In the genomic region with DNA sequence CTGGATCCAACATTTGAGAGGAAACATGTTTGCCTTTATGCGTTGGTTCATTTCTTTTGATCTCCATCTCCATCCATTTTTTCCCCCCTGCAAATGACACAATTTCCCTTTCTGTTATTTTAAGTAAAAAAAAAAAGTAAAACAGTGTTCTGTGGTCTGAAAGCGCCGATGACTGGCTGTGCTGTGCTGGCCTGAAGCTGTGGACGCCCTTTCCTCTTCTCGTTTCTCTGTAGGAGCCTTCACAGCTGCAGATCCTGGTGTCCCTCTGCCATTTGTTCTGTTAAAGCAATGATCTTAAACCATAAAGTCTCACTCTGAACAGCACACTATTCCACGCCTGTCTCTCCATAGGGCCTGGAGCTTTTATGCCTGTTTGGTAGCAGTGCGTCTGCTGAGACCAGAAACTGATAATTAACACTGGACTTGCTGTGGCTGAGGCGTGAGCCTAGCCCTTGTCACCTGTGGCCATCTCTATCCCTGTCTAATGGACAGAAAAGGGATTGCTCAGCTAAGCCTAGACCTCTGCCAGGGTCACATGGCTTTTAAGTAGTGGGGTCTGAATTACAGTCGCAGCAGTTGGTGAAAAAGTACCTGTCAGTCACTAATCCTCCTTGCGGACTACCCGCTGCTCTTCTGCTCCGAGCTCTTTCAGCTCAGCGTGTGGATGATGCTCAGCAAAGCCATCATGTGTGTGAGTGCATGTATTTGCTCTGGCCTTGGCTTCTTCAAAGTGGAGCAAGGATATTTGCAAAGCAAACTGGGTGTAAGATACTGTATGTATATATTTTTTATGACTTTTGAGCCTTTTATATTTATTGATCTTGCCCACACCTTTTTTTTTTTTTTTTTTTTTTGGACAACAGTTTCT, we compare ENCODE assay signal across 16 mouse cellular contexts. TPM values are rescaled to one million over a fixed set of nuclear protein-coding genes. Genes with fewer than 3 reads are reported as not detected.
DNase-seq lines count a peak whose midpoint lies in the region; ATAC-seq and TF ChIP-seq lines count a peak whose summit lies in the region.
"Had no signal": no experiment of that assay in that cellular context is flagged by ENCODE, and none has a peak within 500 bp of the region (broad histone marks: within the 10 kb centered on the region; RNA-seq: fewer than 3 reads in every experiment).

No protein-coding gene starts in this region.

- no peak overlapping the region for H3K4me2 ChIP-seq in forebrain, embryonic 15.5 days (replicated peaks)
- no peak overlapping the region for H3K4me2 ChIP-seq in hindbrain, postnatal 0 days (ENCODE audit: low read depth, low read length)
- no peak overlapping the region for H3K4me2 ChIP-seq in hindbrain, embryonic 11.5 days (replicated peaks; ENCODE audit: low read depth, low read length)
- H3K4me2 ChIP-seq: liver, embryonic 15.5 days had no signal

- TF ChIP-seq CTCF in hindbrain, postnatal 0 days (IDR thresholded peaks at IDR 0.05; ENCODE audit: low read depth), result no peak

- H3K4me1 ChIP-seq in forebrain, embryonic 15.5 days, result peaks cover 28% of the 10 kb centered on the region
- peaks cover 15% of the 10 kb centered on the region for H3K4me1 ChIP-seq in forebrain, embryonic 10.5 days
- peaks cover 13% of the 10 kb centered on the region; the same call in 1 of the 2 replicates for H3K4me1 ChIP-seq in hindbrain, postnatal 0 days (ENCODE audit: insufficient read depth, low read length)
- H3K4me1 ChIP-seq in hindbrain, embryonic 11.5 days (replicated peaks; ENCODE audit: control insufficient read depth, insufficient read depth, low read length), result no peaks in the 10 kb centered on the region

- no peaks in the 10 kb centered on the region for H3K9me3 ChIP-seq in forebrain, embryonic 15.5 days
- H3K9me3 ChIP-seq in forebrain, embryonic 10.5 days, result no peaks in the 10 kb centered on the region
- H3K9me3 ChIP-seq in hindbrain, postnatal 0 days (ENCODE audit: low read length), result no peaks in the 10 kb centered on the region
- no peaks in the 10 kb centered on the region for H3K9me3 ChIP-seq in hindbrain, embryonic 11.5 days (ENCODE audit: control insufficient read depth, low read length)
- H3K9me3 ChIP-seq: liver, embryonic 15.5 days had no signal

- H3K4me3 ChIP-seq in forebrain, embryonic 15.5 days, result no peak overlapping the region
- no peak overlapping the region for H3K4me3 ChIP-seq in forebrain, embryonic 10.5 days
- H3K4me3 ChIP-seq in hindbrain, postnatal 0 days (ENCODE audit: low read length), result no peak overlapping the region
- no peak overlapping the region for H3K4me3 ChIP-seq in hindbrain, embryonic 11.5 days (ENCODE audit: low read depth, low read length)
- H3K4me3 ChIP-seq in macrophage (ENCODE audit: inconsistent target), result no peak overlapping the region
- H3K4me3 ChIP-seq: liver, embryonic 15.5 days had no signal

- WGBS in forebrain, embryonic 15.5 days, result 53% methylated on average over 13 of the region's 13 CpGs
- 62% methylated on average over 13 of the region's 13 CpGs for WGBS in forebrain, embryonic 10.5 days
- WGBS in hindbrain, postnatal 0 days, result 64% methylated on average over 13 of the region's 13 CpGs
- WGBS in hindbrain, embryonic 11.5 days, result 71% methylated on average over 13 of the region's 13 CpGs
- 42% methylated on average over 11 of the region's 13 CpGs for WGBS in macrophage (ENCODE audit: missing documents)

- H3K27me3 ChIP-seq in forebrain, embryonic 15.5 days, result no peaks in the 10 kb centered on the region
- peaks cover 15% of the 10 kb centered on the region for H3K27me3 ChIP-seq in forebrain, embryonic 10.5 days (ENCODE audit: poor library complexity, severe bottlenecking)
- no peaks in the 10 kb centered on the region for H3K27me3 ChIP-seq in hindbrain, postnatal 0 days (ENCODE audit: insufficient read depth, low read length)
- H3K27me3 ChIP-seq in hindbrain, embryonic 11.5 days (ENCODE audit: control insufficient read depth, insufficient read depth, low read length), result no peaks in the 10 kb centered on the region
- H3K27me3 ChIP-seq: liver, embryonic 15.5 days had no signal

- ATAC-seq in forebrain, embryonic 15.5 days (replicated peaks), result peak; percentile 71
- ATAC-seq in hindbrain, postnatal 0 days, result peak; percentile 51; the same call in 1 of the 2 replicates
- no peak for ATAC-seq in hindbrain, embryonic 11.5 days (ENCODE audit: low FRiP score)
- no peak for ATAC-seq in cerebellum, adult (ENCODE audit: insufficient number of reproducible peaks, low FRiP score, low TSS enrichment)

- no peaks in the 10 kb centered on the region for H3K36me3 ChIP-seq in forebrain, embryonic 15.5 days
- H3K36me3 ChIP-seq in forebrain, embryonic 10.5 days (replicated peaks), result no peaks in the 10 kb centered on the region
- H3K36me3 ChIP-seq in hindbrain, postnatal 0 days (ENCODE audit: insufficient read depth, low read length), result no peaks in the 10 kb centered on the region
- H3K36me3 ChIP-seq in hindbrain, embryonic 11.5 days (ENCODE audit: control insufficient read depth, insufficient read depth, low read length), result no peaks in the 10 kb centered on the region
- peaks cover 15% of the 10 kb centered on the region; the same call in 1 of the 2 replicates for H3K36me3 ChIP-seq in macrophage (ENCODE audit: inconsistent target)
- H3K36me3 ChIP-seq: liver, embryonic 15.5 days had no signal

- no peak for DNase-seq in forebrain, embryonic 10.5 days (ENCODE audit: extremely low spot score, low spot score)
- DNase-seq in hindbrain, postnatal 0 days (ENCODE audit: low spot score), result no peak
- DNase-seq in hindbrain, embryonic 11.5 days (ENCODE audit: low spot score), result no peak
- peak; percentile 30 for DNase-seq in retina, postnatal 1 day
- no peak for DNase-seq in testis, postnatal 14 days (ENCODE audit: low spot score)
- DNase-seq: cerebellum, adult 8-10 months; embryo, embryonic 11 days; gastrocnemius, postnatal 36 days; kidney, postnatal 10 days; layer of hippocampus, adult 9-11 months; lung, postnatal 4 days; thymus, adult 18-20 months had no signal

- H3K79me2 ChIP-seq in macrophage (ENCODE audit: inconsistent target), result peaks cover 98% of the 10 kb centered on the region

- H3K9ac ChIP-seq in forebrain, embryonic 15.5 days (replicated peaks), result no peak overlapping the region
- no peak overlapping the region for H3K9ac ChIP-seq in hindbrain, postnatal 0 days (replicated peaks; ENCODE audit: low read length)
- no peak overlapping the region for H3K9ac ChIP-seq in hindbrain, embryonic 11.5 days (ENCODE audit: low read depth, low read length)
- H3K9ac ChIP-seq: liver, embryonic 15.5 days had no signal

- no peak overlapping the region for H3K27ac ChIP-seq in forebrain, embryonic 15.5 days (replicated peaks)
- no peak overlapping the region for H3K27ac ChIP-seq in forebrain, embryonic 10.5 days
- H3K27ac ChIP-seq in hindbrain, postnatal 0 days, result no peak overlapping the region
- no peak overlapping the region for H3K27ac ChIP-seq in hindbrain, embryonic 11.5 days (ENCODE audit: low read depth, low read length)
- H3K27ac ChIP-seq in macrophage, result peak overlapping the region; percentile 57
- H3K27ac ChIP-seq: liver, embryonic 15.5 days had no signal

RNA-seq across cellular contexts. Expression of gene Eepd1, which starts 9.2 kb away (rescaled TPM):
- 13.5 and 14.2 TPM in 2 replicates for polyA plus RNA-seq in forebrain, embryonic 15.5 days (2015; fragmentation: Nextera tagmentation; extraction: Ambion mirVana)
- polyA plus RNA-seq in forebrain, embryonic 10.5 days (2016; fragmentation: Nextera tagmentation; extraction: Ambion mirVana), result 11.6 and 14.2 TPM in 2 replicates
- 14.5 TPM in 2 replicates for total RNA-seq in hindbrain, postnatal 0 days (2014; rRNA removed)
- 15.8 and 16.3 TPM in 2 replicates for polyA plus RNA-seq in hindbrain, postnatal 0 days (2015; fragmentation: Nextera tagmentation; extraction: Ambion mirVana)
- 5.8 and 7.4 TPM in 2 replicates for polyA plus RNA-seq in hindbrain, embryonic 11.5 days (2014; fragmentation: Nextera tagmentation; extraction: Ambion mirVana)
- total RNA-seq in macrophage (2018; cell fraction: chromatin; rRNA removed), result 100 to 1,000 TPM in 17 of 26 experiments, 10 to 100 TPM in 8, 1 to 10 TPM in 1; 6.3 to 337 (median 134) TPM
- 10 to 100 TPM; 18.6 to 53.9 (median 33.0) TPM for total RNA-seq in macrophage (2018; cell fraction: cytosol; rRNA removed)
- 100 to 1,000 TPM in 7 of 26 experiments, 10 to 100 TPM in 19; 12.8 to 225 (median 54.1) TPM for total RNA-seq in macrophage (2018; cell fraction: nucleus; rRNA removed)
- 15.4 to 45.8 TPM (median 36.5 TPM) in 3 replicates for polyA plus RNA-seq in macrophage (2018)

Comparison
In these comparisons a context has a peak if more than half of its experiments do, and no peak if none do; other contexts are left out.
1. ATAC-seq: peak in forebrain, embryonic 15.5 days (single experiment) and hindbrain, postnatal 0 days (single experiment); none in hindbrain, embryonic 11.5 days (single experiment) and cerebellum, adult (single experiment).